Mouse (Mus musculus): ENCODE data around the gene Chrm5. TPM values are rescaled to one million over a fixed set of nuclear protein-coding genes. Genes with fewer than 3 reads are reported as not detected.
A peak's percentile ranks its signal among the peaks of the same experiment; 100 is the strongest.

Chrm5 gene
- total and polyA plus RNA-seq, 3 experiments, result not detected

DNA sequence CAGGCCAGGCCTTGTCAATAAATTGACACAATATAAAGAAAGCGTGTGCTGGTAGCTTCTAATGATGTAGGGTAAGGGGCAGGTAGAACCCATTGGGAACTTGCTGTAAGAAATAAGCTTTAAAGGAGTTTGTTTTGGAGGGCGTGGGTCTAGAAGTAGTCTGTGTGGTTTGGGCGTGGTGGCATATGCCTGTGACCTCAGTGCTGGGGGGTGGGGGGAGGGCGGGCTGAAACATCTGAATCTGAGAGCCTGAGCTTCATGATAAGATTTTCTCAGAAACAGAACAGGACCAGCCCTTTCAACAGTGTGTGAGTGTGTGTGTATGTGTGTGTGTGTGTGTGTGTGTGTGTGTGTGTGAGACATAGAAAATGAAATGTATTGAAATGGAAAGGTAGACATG, 29.6 kb upstream of the Chrm5 start (continued):
- TF ChIP-seq MEF2A (IDR thresholded peaks at IDR 0.05; ENCODE audit: extremely low read depth, insufficient replicate concordance, low read depth, low read length, poor library complexity, severe bottlenecking) (no peak), USF1 (IDR thresholded peaks at IDR 0.05; ENCODE audit: low read depth, low read length) (0 out of 2 replicates have a peak, but pooled peaks have one; percentile 28), ZMIZ1 (IDR thresholded peaks at IDR 0.05; ENCODE audit: low read depth, low read length) (no peak), MAZ (IDR thresholded peaks at IDR 0.05; ENCODE audit: low read depth, low read length) (peak; percentile 84; the same call in 1 of the 2 replicates), SIN3A (IDR thresholded peaks at IDR 0.05; ENCODE audit: low read length) (peak; percentile 87), SMC3 (IDR thresholded peaks at IDR 0.05; ENCODE audit: low read depth, low read length) (0 out of 2 replicates have a peak, but pooled peaks have one; percentile 28), CHD1 (IDR thresholded peaks at IDR 0.05; ENCODE audit: low read depth, low read length) (no peak), RCOR1 (IDR thresholded peaks at IDR 0.05; ENCODE audit: low read depth, low read length) (peak; percentile 99), MYC (IDR thresholded peaks at IDR 0.05; ENCODE audit: low read depth, low read length) (peak; percentile 75; the same call in 1 of the 2 replicates), CHD2 (IDR thresholded peaks at IDR 0.05; ENCODE audit: low read length) (peak; percentile 22; the same call in 1 of the 2 replicates), JUND (IDR thresholded peaks at IDR 0.05; ENCODE audit: low read depth, low read length) (no peak), E2F4 (IDR thresholded peaks at IDR 0.05; ENCODE audit: borderline replicate concordance, low read depth, low read length) (0 out of 2 replicates have a peak, but pooled peaks have one; percentile 45), MXI1 (IDR thresholded peaks at IDR 0.05; ENCODE audit: low read depth, low read length) (peak; percentile 83), BHLHE40 (IDR thresholded peaks at IDR 0.05; ENCODE audit: borderline replicate concordance, low read depth, low read length) (peak; percentile 78), GATA1 (IDR thresholded peaks at IDR 0.05; ENCODE audit: low read depth, low read length) (peak; percentile 85), TCF12 (IDR thresholded peaks at IDR 0.05; ENCODE audit: low read depth, low read length) (peak; percentile 91), NRF1 (IDR thresholded peaks at IDR 0.05; ENCODE audit: insufficient read depth, low read depth, low read length, poor library complexity, severe bottlenecking) (no peak), POLR2AphosphoS5 (IDR thresholded peaks at IDR 0.05; ENCODE audit: borderline replicate concordance, low read depth, low read length) (no peak), USF2 (IDR thresholded peaks at IDR 0.05; ENCODE audit: borderline replicate concordance in 1 of 2, insufficient read depth in 1 of 2, low read depth in 1 of 2, low read length in 2 of 2) (no peak), ZC3H11A (IDR thresholded peaks at IDR 0.05; ENCODE audit: low read depth, low read length) (no peak; the same call in 1 of the 2 replicates)

DNA sequence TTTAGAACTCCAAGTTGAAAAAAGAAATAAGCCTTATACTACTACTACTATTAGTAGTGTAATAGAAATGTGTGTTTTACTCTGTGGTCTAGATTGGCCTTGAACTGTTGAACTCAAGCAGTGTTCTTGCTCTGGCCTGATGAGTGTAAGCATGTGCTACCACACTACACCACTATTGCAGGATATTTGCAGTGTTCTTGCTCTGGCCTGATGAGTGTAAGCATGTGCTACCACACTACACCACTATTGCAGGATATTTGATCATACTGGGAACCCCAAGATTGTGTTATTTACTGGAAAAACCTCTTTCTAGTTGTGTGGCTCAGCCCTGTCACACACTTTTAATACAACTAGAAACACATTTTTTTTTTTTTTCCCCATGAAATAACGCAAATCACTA, 26.9 kb upstream of the Chrm5 start:
- Histone ChIP-seq H3K9ac (ENCODE audit: control insufficient read depth, low read depth, low read length, poor library complexity, severe bottlenecking) (no peak overlapping the region), H3K36me3 (ENCODE audit: control insufficient read depth in 1 of 2, insufficient read depth in 2 of 2, low read length in 2 of 2) (peaks cover 0 to 23% of the 10 kb centered on the region in 2 experiments; a peak in 2 of 4 replicates), H3K79me2 (ENCODE audit: control insufficient read depth, insufficient read depth, low read length, poor library complexity) (no peaks in the 10 kb centered on the region; the same call in 1 of the 2 replicates), H3K4me3 (ENCODE audit: control insufficient read depth in 1 of 2, insufficient read depth in 1 of 2, low read depth in 2 of 2, low read length in 2 of 2) (no peak overlapping the region), H3K4me1 (ENCODE audit: control insufficient read depth in 1 of 2, insufficient read depth in 2 of 2, low read length in 2 of 2) (peaks cover 10 to 17% of the 10 kb centered on the region in 2 experiments), H3K9me3 (replicated peaks; ENCODE audit: insufficient read depth, low read length) (no peaks in the 10 kb centered on the region), H3K27me3 (ENCODE audit: control insufficient read depth in 1 of 2, insufficient read depth in 2 of 2, low read length in 2 of 2) (no peaks in the 10 kb centered on the region), H3K27ac (ENCODE audit: control insufficient read depth, low read depth, low read length) (no peak overlapping the region)
- no peak for TF ChIP-seq ZKSCAN1 (IDR thresholded peaks at IDR 0.05; ENCODE audit: low read depth, low read length)
- no peak for TF ChIP-seq JUND (IDR thresholded peaks at IDR 0.05; ENCODE audit: low read depth, low read length)
- TF ChIP-seq USF1 (IDR thresholded peaks at IDR 0.05; ENCODE audit: low read depth, low read length), result no peak
- no peak for DNase-seq (ENCODE audit: low read depth, low spot score)
